Mouse (Mus musculus): Measurements from ENCODE around the gene Slc34a3. TPM values are rescaled to one million over a fixed set of nuclear protein-coding genes. Genes with fewer than 3 reads are reported as not detected.
"Not testable (repeated sequence)": the region's sequence is repeated elsewhere in the genome, so short reads cannot be mapped to it uniquely, and the experiment has no call there.

The Slc34a3 gene
- polyA plus RNA-seq, 1 experiment from 2014 or later = not detected

- Histone ChIP-seq H3K9me3 (no peaks in the 10 kb centered on the region), H3K27me3 (peaks cover 18% of the 10 kb centered on the region), H3K36me3 (peaks cover 9% of the 10 kb centered on the region), H3K9ac (peak overlapping the region; percentile 85), H3K4me2 (peak overlapping the region; percentile 99), H3K4me3 (peak overlapping the region; percentile 79), H3K4me1 (replicated peaks) (peaks cover 60% of the 10 kb centered on the region), H3K27ac (peak overlapping the region; percentile 87; the same call in 1 of the 2 replicates)
- no peak for ATAC-seq (ENCODE audit: low FRiP score)
- 18% methylated on average over 12 of the region's 12 CpGs for WGBS
Observed at GRCm38 (mm10) chr2:25263623-25264285, 29.6 kb upstream of the Slc34a3 start.

DNA sequence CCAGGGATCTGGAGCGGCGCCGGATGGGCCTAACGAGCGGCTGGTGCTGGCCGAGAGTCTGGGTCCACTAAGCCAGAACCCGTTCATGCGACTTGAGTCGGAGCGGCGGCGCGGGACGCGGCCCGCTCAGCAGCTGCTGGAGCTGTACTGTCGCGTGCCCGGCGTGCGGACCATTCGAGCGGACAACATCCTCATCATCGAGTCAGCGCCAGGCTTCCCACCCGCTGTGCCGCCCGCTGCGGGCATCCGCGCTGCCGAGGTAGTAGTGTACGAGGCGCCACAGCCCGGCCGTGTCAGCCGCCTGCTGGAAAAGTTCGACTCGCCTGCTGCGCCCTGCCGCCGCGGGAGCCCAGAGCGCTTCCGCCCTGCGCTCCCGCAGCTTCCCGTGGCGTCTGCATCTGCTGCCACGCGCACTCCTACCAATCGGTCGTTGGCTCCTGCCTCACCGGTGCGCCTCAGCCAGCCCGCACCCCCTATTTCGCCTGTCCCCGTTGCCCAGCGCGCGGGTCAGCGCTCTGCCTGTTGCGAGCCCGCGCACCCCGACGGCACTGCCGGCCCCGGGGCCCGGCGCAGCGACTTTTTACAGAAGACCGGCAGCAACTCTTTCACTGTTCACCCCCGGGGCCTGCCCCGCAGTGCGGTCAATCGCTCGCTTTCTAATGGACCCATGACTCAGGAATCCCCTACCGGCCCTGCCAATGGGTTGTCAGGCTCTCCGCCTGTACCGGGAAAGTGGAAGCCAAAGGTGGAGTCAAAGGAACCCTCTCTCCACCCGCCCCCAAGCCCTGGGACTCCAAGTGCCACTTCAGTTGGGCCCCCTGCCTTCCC, 28.8 kb upstream of the Slc34a3 start:
- ATAC-seq (ENCODE audit: low FRiP score) = peak; percentile 50
- H3K36me3 ChIP-seq = peaks cover 1% of the 10 kb centered on the region; the same call in 1 of the 2 replicates
- H3K9me3 ChIP-seq = no peaks in the 10 kb centered on the region
- under 1% methylated on average over 82 of the region's 82 CpGs for WGBS
- H3K4me3 ChIP-seq = peak overlapping the region; percentile 79
- peaks cover 55% of the 10 kb centered on the region for H3K4me1 ChIP-seq (replicated peaks)
- H3K27me3 ChIP-seq = peaks cover 18% of the 10 kb centered on the region
- peak overlapping the region; percentile 85 for H3K9ac ChIP-seq
- peak overlapping the region; percentile 99 for H3K4me2 ChIP-seq
- peak overlapping the region; percentile 87 for H3K27ac ChIP-seq

DNA sequence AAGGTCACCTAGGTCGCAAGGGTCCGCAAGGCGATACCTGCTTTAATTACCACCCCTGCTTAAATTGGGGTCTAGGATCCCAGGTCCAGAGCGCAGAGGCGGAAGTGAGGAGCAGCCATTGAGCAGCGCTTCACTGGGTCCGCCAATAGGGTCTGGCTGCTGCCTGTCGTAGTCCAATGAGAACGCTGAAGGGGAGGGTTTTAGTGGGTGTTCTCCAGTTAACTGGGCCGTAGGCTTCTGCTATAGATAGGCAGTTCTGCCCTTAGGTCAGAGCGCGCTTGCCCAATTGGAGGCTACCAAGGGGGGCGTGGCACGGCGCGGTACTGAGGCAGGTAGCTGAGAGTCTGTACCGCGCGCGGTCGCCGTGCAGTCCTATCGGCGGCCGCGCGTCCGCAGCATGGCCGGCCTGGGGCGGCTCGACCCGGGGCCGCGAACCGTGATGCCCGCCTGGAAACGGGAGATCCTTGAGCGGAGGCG, 28.2 kb upstream of the Slc34a3 start, which contains the start of gene Tprn:
Gene Tprn, plus strand, starts transcription at position 328 of the 477 bp plus-strand sequence.
- under 1% methylated on average over 39 of the region's 39 CpGs for WGBS
- H3K36me3 ChIP-seq = no peaks in the 10 kb centered on the region
- peak within 1 kb of the TSS; percentile 79 for H3K4me3 ChIP-seq
- peak within 1 kb of the TSS; percentile 87 for H3K27ac ChIP-seq
- ATAC-seq (ENCODE audit: low FRiP score) = peak; percentile 98
- H3K9ac ChIP-seq = peak within 1 kb of the TSS; percentile 85
- H3K27me3 ChIP-seq = peaks cover 18% of the 10 kb centered on the region
- peaks cover 52% of the 10 kb centered on the region for H3K4me1 ChIP-seq (replicated peaks)
- peak within 1 kb of the TSS; percentile 99 for H3K4me2 ChIP-seq
- H3K9me3 ChIP-seq = no peaks in the 10 kb centered on the region

DNA sequence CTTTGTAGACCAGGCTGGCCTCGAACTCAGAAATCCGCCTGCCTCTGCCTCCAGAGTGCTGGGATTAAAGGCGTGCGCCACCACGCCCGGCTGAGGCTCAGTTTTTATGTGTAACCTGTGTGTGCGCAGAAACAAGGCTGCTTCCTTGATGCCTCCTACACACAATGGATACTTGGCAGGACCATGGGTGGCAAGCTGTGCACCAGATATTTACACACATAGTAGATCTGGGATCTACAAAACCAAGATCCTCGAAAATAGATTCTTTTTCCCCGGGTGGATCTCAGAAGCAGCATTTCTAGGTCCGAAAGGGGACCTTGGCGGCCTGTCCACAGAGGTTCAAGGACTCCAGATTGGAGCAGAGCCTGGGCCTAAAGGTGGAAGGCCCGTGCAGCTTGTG, 27.7 kb upstream of the Slc34a3 start:
- WGBS = 49% methylated on average over 12 of the region's 12 CpGs
- 0 out of 2 replicates have a peak, but pooled peaks have one; percentile 1 for ATAC-seq (ENCODE audit: low FRiP score)
- Histone ChIP-seq H3K27ac (peak overlapping the region; percentile 78), H3K4me2 (peak overlapping the region; percentile 99), H3K9me3 (no peaks in the 10 kb centered on the region), H3K27me3 (peaks cover 18% of the 10 kb centered on the region), H3K9ac (peak overlapping the region; percentile 62), H3K4me1 (replicated peaks) (peaks cover 52% of the 10 kb centered on the region), H3K4me3 (peak overlapping the region; percentile 79), H3K36me3 (no peaks in the 10 kb centered on the region)

DNA sequence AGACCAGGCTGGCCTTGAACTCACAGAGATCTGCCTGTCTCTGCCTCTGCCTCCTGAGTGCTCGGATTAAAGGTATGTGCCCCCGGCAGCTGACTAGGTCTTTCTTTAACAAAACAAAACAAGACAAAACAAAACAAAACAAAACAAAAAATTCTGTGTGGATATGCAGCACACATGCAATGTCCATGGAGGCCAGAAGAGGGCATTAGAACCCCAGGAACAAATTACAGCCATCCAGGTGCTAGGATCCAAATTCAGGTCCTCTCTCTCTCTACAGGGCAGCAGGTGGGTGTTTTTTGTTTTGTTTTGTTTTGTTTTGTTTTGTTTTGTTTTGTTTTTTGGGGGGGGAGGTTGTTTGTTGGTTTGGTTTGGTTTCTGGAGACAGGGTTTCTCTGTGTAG, 24.7 kb upstream of the Slc34a3 start:
- peaks cover 5% of the 10 kb centered on the region for H3K27me3 ChIP-seq
- no peak overlapping the region for H3K27ac ChIP-seq
- no peak for ATAC-seq (ENCODE audit: low FRiP score)
- H3K36me3 ChIP-seq = no peaks in the 10 kb centered on the region
- no peak overlapping the region for H3K9ac ChIP-seq
- H3K4me3 ChIP-seq = no peak overlapping the region
- WGBS = 47% methylated on average over 2 of the region's 2 CpGs
- H3K9me3 ChIP-seq = no peaks in the 10 kb centered on the region
- H3K4me2 ChIP-seq = no peak overlapping the region
- H3K4me1 ChIP-seq (replicated peaks) = peaks cover 41% of the 10 kb centered on the region

DNA sequence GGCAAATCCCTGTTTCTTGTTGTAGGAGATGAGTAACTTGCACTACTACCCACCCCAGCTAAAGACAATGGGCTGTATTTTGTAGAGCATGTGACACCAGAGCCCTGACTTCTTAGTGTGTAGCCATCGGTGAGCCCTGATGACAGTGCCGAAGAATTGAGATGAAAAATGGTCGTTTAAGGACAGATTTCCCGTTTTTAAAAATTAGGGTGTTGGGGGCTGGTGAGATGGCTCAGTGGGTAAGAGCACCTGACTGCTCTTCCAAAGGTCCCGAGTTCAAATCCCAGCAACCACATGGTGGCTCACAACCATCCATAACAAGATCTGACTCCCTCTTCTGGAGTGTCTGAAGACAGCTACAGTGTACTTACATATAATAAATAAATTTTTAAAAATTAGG, 23.1 kb upstream of the Slc34a3 start:
- Histone ChIP-seq H3K4me1 (replicated peaks) (peaks cover 31% of the 10 kb centered on the region), H3K36me3 (peaks cover 11% of the 10 kb centered on the region; the same call in 1 of the 2 replicates)
- H3K4me2 ChIP-seq; H3K9me3 ChIP-seq; H3K27ac ChIP-seq; H3K27me3 ChIP-seq; H3K9ac ChIP-seq; ATAC-seq (ENCODE audit: low FRiP score); H3K4me3 ChIP-seq: not testable (repeated sequence)
- 87% methylated on average over 5 of the region's 5 CpGs for WGBS

GRCm38 (mm10) chr2:25256443-25257109, 22.4 kb upstream of the Slc34a3 start:
- 63% methylated on average over 12 of the region's 12 CpGs for WGBS
- H3K4me1 ChIP-seq (replicated peaks) = peaks cover 27% of the 10 kb centered on the region
- not testable (repeated sequence) for H3K9me3 ChIP-seq; ATAC-seq (ENCODE audit: low FRiP score); H3K27me3 ChIP-seq; H3K27ac ChIP-seq
- H3K4me3 ChIP-seq = peak overlapping the region; percentile 95
- peak overlapping the region; percentile 99 for H3K4me2 ChIP-seq
- H3K9ac ChIP-seq = peak overlapping the region; percentile 85
- peaks cover 17% of the 10 kb centered on the region for H3K36me3 ChIP-seq

DNA sequence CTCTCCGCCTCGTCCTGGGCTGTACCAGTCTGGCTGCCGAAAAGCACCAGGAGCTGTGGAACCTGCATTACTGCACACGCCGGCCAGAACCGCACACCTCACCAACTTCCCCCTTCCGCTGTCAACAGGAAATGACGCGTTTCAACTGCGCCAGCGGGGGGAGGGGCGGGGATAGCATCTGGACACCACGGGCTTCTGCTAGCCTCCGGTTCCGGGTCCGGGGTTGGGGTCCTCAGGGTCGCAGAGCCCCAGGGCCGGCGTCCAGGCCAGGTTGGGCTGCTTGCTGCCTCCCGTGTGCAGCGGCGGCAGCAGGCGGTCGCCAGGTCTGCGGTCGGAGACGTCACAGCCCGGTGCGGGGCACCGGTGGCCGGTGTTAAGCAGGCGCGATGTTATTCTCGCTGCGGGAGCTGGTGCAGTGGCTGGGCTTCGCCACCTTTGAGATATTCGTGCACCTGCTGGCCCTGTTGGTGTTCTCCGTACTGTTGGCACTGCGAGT, 21.2 kb upstream of the Slc34a3 start, which contains the start of gene Tmem203:
Gene Tmem203, plus strand, starts transcription at position 156 of the 496 bp plus-strand sequence.
- peak; percentile 90 for ATAC-seq (ENCODE audit: low FRiP score)
- peak within 1 kb of the TSS; percentile 99 for H3K4me2 ChIP-seq
- WGBS = 0% methylated on average over 39 of the region's 39 CpGs
- peak within 1 kb of the TSS; percentile 85 for H3K9ac ChIP-seq
- peak within 1 kb of the TSS; percentile 84 for H3K27ac ChIP-seq
- H3K4me3 ChIP-seq = peak within 1 kb of the TSS; percentile 95
- peaks cover 27% of the 10 kb centered on the region for H3K4me1 ChIP-seq (replicated peaks)
- H3K36me3 ChIP-seq = peaks cover 29% of the 10 kb centered on the region
- H3K9me3 ChIP-seq = no peaks in the 10 kb centered on the region
- no peaks in the 10 kb centered on the region for H3K27me3 ChIP-seq

GRCm38 (mm10) chr2:25252331-25252730, 18.2 kb upstream of the Slc34a3 start:
- peaks cover 59% of the 10 kb centered on the region for H3K36me3 ChIP-seq
- peaks cover 23% of the 10 kb centered on the region for H3K4me1 ChIP-seq (replicated peaks)
- no peak overlapping the region for H3K27ac ChIP-seq
- no peak for ATAC-seq (ENCODE audit: low FRiP score)
- WGBS = 97% methylated on average over 1 of the region's 1 CpGs
- no peak overlapping the region for H3K4me3 ChIP-seq
- no peaks in the 10 kb centered on the region for H3K9me3 ChIP-seq
- H3K9ac ChIP-seq = no peak overlapping the region
- H3K4me2 ChIP-seq = no peak overlapping the region
- no peaks in the 10 kb centered on the region for H3K27me3 ChIP-seq

DNA sequence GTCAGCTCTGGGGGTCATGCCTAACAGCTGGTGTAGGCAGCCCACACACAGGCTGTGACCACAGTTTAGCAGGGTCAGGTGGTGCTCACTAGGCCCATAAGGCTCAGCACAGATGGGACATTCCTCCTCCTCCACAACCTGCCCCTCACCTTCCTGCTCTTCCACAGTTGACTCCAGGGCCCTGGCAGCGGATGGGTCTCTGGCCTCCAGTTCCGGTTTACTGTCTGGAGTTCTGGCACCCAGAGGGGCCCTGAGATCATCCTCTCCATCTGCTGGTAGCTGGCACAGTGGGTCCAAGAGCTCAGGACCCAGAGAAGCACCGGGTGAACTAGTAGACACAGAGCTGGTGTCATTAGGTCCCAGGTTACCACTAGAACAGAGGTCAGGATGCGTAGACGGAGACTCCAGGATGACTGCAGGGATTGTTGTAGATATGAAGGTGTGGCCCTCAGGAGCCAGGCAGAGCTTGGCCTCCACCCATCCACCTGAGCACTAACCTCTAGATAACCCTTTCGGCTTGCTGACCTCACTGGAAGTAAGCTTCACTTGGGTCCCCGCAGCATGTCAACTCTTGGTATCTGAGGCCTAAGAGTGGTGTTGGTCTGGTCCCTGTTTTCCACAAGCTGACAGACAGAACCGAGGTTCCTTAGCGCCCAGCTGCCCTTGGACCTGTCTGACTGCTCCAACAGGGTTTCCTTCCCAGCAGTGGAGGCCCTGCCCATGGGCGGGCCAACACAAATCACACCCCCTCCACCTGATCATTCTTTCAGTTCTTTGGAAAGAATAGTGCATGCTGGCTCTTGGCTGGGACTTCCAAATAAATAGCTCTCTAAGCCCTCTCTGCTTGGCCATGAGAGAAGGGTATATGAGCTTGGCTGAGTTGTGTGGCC, 12.3 kb upstream of the Slc34a3 start, which contains the start of gene AL732309.1:
Gene AL732309.1, minus strand, starts transcription at position 681 of the 890 bp plus-strand sequence.
- H3K36me3 ChIP-seq = peaks cover 69% of the 10 kb centered on the region
- H3K4me2 ChIP-seq = no peak within 1 kb of the TSS
- no peak within 1 kb of the TSS for H3K27ac ChIP-seq
- H3K9ac ChIP-seq = no peak within 1 kb of the TSS
- peaks cover 30% of the 10 kb centered on the region for H3K4me1 ChIP-seq (replicated peaks)
- H3K27me3 ChIP-seq = 0 out of 2 replicates have a peak, but pooled peaks cover 2% of the 10 kb centered on the region
- no peak within 1 kb of the TSS for H3K4me3 ChIP-seq
- ATAC-seq (ENCODE audit: low FRiP score) = no peak
- no peaks in the 10 kb centered on the region for H3K9me3 ChIP-seq
- WGBS = 93% methylated on average over 10 of the region's 10 CpGs

DNA sequence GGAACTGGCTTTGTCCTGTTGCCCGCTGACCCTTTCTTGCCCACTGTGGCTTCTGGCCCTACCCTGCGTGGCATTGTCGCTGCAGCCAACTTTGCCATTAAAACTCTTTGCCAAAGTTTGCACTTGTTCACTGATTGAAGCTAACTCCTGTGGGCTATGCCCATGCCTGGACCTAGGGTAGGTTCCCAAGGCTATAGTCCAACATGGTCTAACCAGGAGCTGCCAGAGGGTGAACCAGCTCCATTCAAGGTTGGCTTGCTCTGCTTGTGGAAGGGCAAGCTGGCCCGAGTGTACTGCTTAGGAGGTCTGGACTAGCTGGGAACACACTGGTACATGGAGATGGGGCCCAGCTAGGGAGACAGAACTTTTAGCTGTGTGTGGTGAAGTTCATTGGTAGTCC, 10.0 kb upstream of the Slc34a3 start:
- no peak overlapping the region for H3K9ac ChIP-seq
- no peak overlapping the region for H3K27ac ChIP-seq
- no peaks in the 10 kb centered on the region for H3K9me3 ChIP-seq
- H3K27me3 ChIP-seq = peaks cover 7% of the 10 kb centered on the region; the same call in 1 of the 2 replicates
- peaks cover 42% of the 10 kb centered on the region for H3K4me1 ChIP-seq (replicated peaks)
- WGBS = 95% methylated on average over 4 of the region's 4 CpGs
- H3K4me3 ChIP-seq = no peak overlapping the region
- no peak overlapping the region for H3K4me2 ChIP-seq
- peaks cover 46% of the 10 kb centered on the region for H3K36me3 ChIP-seq
- no peak for ATAC-seq (ENCODE audit: low FRiP score)
